Mouse (Mus musculus): ENCODE results near the gene Hist2h2ab. TPM values are rescaled to one million over a fixed set of nuclear protein-coding genes. Genes with fewer than 3 reads are reported as not detected.
A peak's percentile ranks its signal among the peaks of the same experiment; 100 is the strongest.

Gene Hist2h2ab
- total and polyA plus RNA-seq, 3 experiments: 0.72 to 234 TPM; not detected in 1

DNA sequence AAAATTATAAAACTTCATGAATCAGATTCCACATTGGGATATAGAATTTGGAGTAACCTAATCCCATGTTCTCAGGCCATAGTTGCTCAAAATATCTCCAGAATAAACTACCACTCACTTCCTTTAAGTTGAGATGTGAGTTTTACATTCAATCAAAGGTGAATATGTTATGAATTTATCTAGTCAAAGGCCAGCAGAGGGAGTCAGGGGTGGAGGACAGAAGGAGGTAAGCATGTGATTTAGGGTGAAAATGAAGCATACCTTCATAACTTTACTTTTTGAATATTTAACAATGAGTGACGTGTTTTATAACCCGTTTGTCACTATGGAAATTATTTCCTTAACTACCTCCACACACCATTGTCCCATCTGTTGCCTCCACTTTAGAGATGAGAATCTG, 15.2 kb downstream of the Hist2h2ab start:
- Histone ChIP-seq H3K4me1 (ENCODE audit: control insufficient read depth in 1 of 2, insufficient read depth in 2 of 2, low read length in 2 of 2) (peaks cover 11 to 28% of the 10 kb centered on the region in 2 experiments), H3K36me3 (ENCODE audit: control insufficient read depth in 1 of 2, insufficient read depth in 2 of 2, low read length in 2 of 2) (peaks cover 0 to 24% of the 10 kb centered on the region in 2 experiments; a peak in 2 of 4 replicates), H3K4me3 (ENCODE audit: control insufficient read depth in 1 of 2, insufficient read depth in 1 of 2, low read depth in 2 of 2, low read length in 2 of 2) (no peak overlapping the region), H3K9me3 (replicated peaks; ENCODE audit: insufficient read depth, low read length) (no peaks in the 10 kb centered on the region), H3K79me2 (ENCODE audit: control insufficient read depth, insufficient read depth, low read length, poor library complexity) (peaks cover 4% of the 10 kb centered on the region; the same call in 1 of the 2 replicates), H3K9ac (ENCODE audit: control insufficient read depth, low read depth, low read length, poor library complexity, severe bottlenecking) (no peak overlapping the region), H3K27me3 (ENCODE audit: control insufficient read depth in 1 of 2, insufficient read depth in 2 of 2, low read length in 2 of 2) (no peaks in the 10 kb centered on the region), H3K27ac (ENCODE audit: control insufficient read depth, low read depth, low read length) (no peak overlapping the region)
- TF ChIP-seq MAZ (IDR thresholded peaks at IDR 0.05; ENCODE audit: low read depth, low read length) (no peak), UBTF (IDR thresholded peaks at IDR 0.05; ENCODE audit: borderline replicate concordance, insufficient read depth, low read depth, low read length) (no peak), ZKSCAN1 (IDR thresholded peaks at IDR 0.05; ENCODE audit: low read depth, low read length) (no peak), RAD21 (IDR thresholded peaks at IDR 0.05; ENCODE audit: low read depth, low read length) (no peak), EP300 (IDR thresholded peaks at IDR 0.05; ENCODE audit: low read depth in 1 of 2, low read length in 2 of 2) (no peak), NELFE (IDR thresholded peaks at IDR 0.05; ENCODE audit: low read depth, low read length) (no peak), ZMIZ1 (IDR thresholded peaks at IDR 0.05; ENCODE audit: low read depth, low read length) (no peak), ZC3H11A (IDR thresholded peaks at IDR 0.05; ENCODE audit: low read depth, low read length) (no peak), HCFC1 (IDR thresholded peaks at IDR 0.05; ENCODE audit: low read depth, low read length) (no peak), TBP (IDR thresholded peaks at IDR 0.05; ENCODE audit: low read depth, low read length) (no peak), SIN3A (IDR thresholded peaks at IDR 0.05; ENCODE audit: low read length) (no peak), NRF1 (IDR thresholded peaks at IDR 0.05; ENCODE audit: insufficient read depth, low read depth, low read length, poor library complexity, severe bottlenecking) (no peak), JUND (IDR thresholded peaks at IDR 0.05; ENCODE audit: low read depth, low read length) (no peak), MYC (IDR thresholded peaks at IDR 0.05; ENCODE audit: low read depth, low read length) (no peak), RCOR1 (IDR thresholded peaks at IDR 0.05; ENCODE audit: low read depth, low read length) (no peak), MYB (IDR thresholded peaks at IDR 0.05; ENCODE audit: low read depth, low read length) (no peak), SMC3 (IDR thresholded peaks at IDR 0.05; ENCODE audit: low read depth, low read length) (no peak), TAL1 (IDR thresholded peaks at IDR 0.05; ENCODE audit: low read length) (no peak; the same call in 1 of the 2 replicates), MEF2A (IDR thresholded peaks at IDR 0.05; ENCODE audit: extremely low read depth, insufficient replicate concordance, low read depth, low read length, poor library complexity, severe bottlenecking) (no peak), ELF1 (IDR thresholded peaks at IDR 0.05; ENCODE audit: low read depth, low read length) (no peak)
- DNase-seq (ENCODE audit: low read depth, low spot score): peak; percentile 52

DNA sequence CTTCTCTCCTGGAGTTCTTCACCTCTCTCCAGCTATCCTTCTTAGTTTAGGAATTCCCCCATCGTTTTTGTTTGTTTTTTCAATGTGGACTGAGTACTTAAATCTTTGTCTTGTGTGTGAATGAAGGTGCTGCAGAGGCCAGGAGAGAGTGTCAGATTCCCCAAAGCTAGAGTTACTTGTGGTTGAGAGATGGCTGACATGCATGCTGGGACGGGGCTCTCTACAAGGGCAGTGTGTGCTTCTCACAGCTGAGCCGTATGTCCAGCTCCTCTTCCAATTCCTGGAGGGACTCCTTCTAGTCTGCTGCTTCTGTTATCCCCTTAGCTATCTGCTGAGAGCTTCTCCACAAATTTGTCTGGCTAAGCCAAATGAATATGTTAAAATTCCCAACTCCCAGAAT, 16.2 kb downstream of the Hist2h2ab start:
- DNase-seq (ENCODE audit: low read depth, low spot score): peak; percentile 46
- H3K79me2 ChIP-seq (ENCODE audit: control insufficient read depth, insufficient read depth, low read length, poor library complexity): peaks cover 4% of the 10 kb centered on the region; the same call in 1 of the 2 replicates
- no peaks in the 10 kb centered on the region for H3K27me3 ChIP-seq (ENCODE audit: control insufficient read depth in 1 of 2, insufficient read depth in 2 of 2, low read length in 2 of 2)
- peaks cover 0 to 23% of the 10 kb centered on the region in 2 experiments; a peak in 2 of 4 replicates for H3K36me3 ChIP-seq (ENCODE audit: control insufficient read depth in 1 of 2, insufficient read depth in 2 of 2, low read length in 2 of 2)
- H3K9me3 ChIP-seq (replicated peaks; ENCODE audit: insufficient read depth, low read length): no peaks in the 10 kb centered on the region
- no peak overlapping the region for H3K27ac ChIP-seq (ENCODE audit: control insufficient read depth, low read depth, low read length)
- no peak overlapping the region for H3K9ac ChIP-seq (ENCODE audit: control insufficient read depth, low read depth, low read length, poor library complexity, severe bottlenecking)
- H3K4me1 ChIP-seq (ENCODE audit: control insufficient read depth in 1 of 2, insufficient read depth in 2 of 2, low read length in 2 of 2): peaks cover 8 to 24% of the 10 kb centered on the region in 2 experiments
- no peak overlapping the region for H3K4me3 ChIP-seq (ENCODE audit: control insufficient read depth in 1 of 2, insufficient read depth in 1 of 2, low read depth in 2 of 2, low read length in 2 of 2)
- TF ChIP-seq CTCF (IDR thresholded peaks at IDR 0.05 in 2 of 3, conservative IDR thresholded peaks at IDR 0.05 in 1 of 3; ENCODE audit: control insufficient read depth in 1 of 3, insufficient read depth in 1 of 3, low read depth in 2 of 3, low read length in 3 of 3, poor library complexity in 1 of 3, severe bottlenecking in 1 of 3) (no peak), MAFK (IDR thresholded peaks at IDR 0.05; ENCODE audit: borderline replicate concordance, low read depth, low read length) (no peak), USF2 (IDR thresholded peaks at IDR 0.05; ENCODE audit: borderline replicate concordance in 1 of 2, insufficient read depth in 1 of 2, low read depth in 1 of 2, low read length in 2 of 2) (no peak), GABPA (IDR thresholded peaks at IDR 0.05; ENCODE audit: low read depth, low read length) (no peak), CHD2 (IDR thresholded peaks at IDR 0.05; ENCODE audit: low read length) (no peak), MYB (IDR thresholded peaks at IDR 0.05; ENCODE audit: low read depth, low read length) (no peak), CHD1 (IDR thresholded peaks at IDR 0.05; ENCODE audit: low read depth, low read length) (no peak), POLR2AphosphoS5 (IDR thresholded peaks at IDR 0.05; ENCODE audit: borderline replicate concordance, low read depth, low read length) (no peak), MAX (IDR thresholded peaks at IDR 0.05; ENCODE audit: low read length) (no peak), ETS1 (IDR thresholded peaks at IDR 0.05; ENCODE audit: low read depth, low read length) (no peak), SMC3 (IDR thresholded peaks at IDR 0.05; ENCODE audit: low read depth, low read length) (no peak), E2F4 (IDR thresholded peaks at IDR 0.05; ENCODE audit: borderline replicate concordance, low read depth, low read length) (no peak), MAZ (IDR thresholded peaks at IDR 0.05; ENCODE audit: low read depth, low read length) (no peak), RCOR1 (IDR thresholded peaks at IDR 0.05; ENCODE audit: low read depth, low read length) (no peak), POLR2AphosphoS2 (IDR thresholded peaks at IDR 0.05; ENCODE audit: low read length) (no peak), BHLHE40 (IDR thresholded peaks at IDR 0.05; ENCODE audit: borderline replicate concordance, low read depth, low read length) (no peak)

Measured in MEL (cell line).